Mouse (Mus musculus): ENCODE measurements around the gene Thsd7b. TPM values are rescaled to one million over a fixed set of nuclear protein-coding genes. Genes with fewer than 3 reads are reported as not detected.

Thsd7b gene
- polyA plus RNA-seq, 1 experiment from 2014 or later, result 3.3 TPM

- no peak for ATAC-seq (replicated peaks; ENCODE audit: insufficient number of reproducible peaks, insufficient read depth, low FRiP score, low read depth)
These were observed 577.0 kb downstream of the Thsd7b start for GRCm38 (mm10) chr1:129850007-129850564.

DNA sequence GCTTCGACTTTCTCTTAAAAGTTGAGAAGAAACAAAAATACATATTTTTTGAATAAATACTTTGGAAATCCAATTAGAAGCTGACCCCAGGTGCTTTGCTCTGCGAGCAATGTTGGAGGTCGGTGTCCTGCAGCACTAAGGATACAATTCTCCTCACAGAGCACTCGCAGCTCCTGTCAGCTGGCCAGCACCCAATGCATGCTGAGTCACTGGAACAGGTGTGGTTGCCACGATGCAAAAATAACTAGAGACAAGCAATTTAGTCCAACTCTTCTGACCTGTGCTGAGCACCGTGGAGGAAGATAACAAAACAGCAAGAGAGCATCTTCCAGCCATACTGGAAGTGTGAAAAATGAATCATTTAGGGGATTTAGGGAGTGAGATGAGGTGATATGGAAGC, 594.6 kb downstream of the Thsd7b start:
- no peak overlapping the region for H3K4me3 ChIP-seq
- H3K27me3 ChIP-seq, result no peaks in the 10 kb centered on the region
- no peak for ATAC-seq (replicated peaks; ENCODE audit: insufficient number of reproducible peaks, insufficient read depth, low FRiP score, low read depth)
- WGBS, result 70% methylated on average over 6 of the region's 6 CpGs
- H3K4me1 ChIP-seq (replicated peaks), result no peaks in the 10 kb centered on the region
- H3K9me3 ChIP-seq (replicated peaks), result no peaks in the 10 kb centered on the region
- H3K4me2 ChIP-seq, result no peak overlapping the region
- no peak overlapping the region for H3K27ac ChIP-seq
- H3K36me3 ChIP-seq, result no peaks in the 10 kb centered on the region
- no peak overlapping the region for H3K9ac ChIP-seq

More at GRCm38 (mm10) chr1:129850007-129850564, 577.0 kb downstream of the Thsd7b start:
- Histone ChIP-seq H3K4me2 (no peak overlapping the region), H3K4me3 (no peak overlapping the region), H3K9me3 (replicated peaks) (no peaks in the 10 kb centered on the region), H3K27me3 (no peaks in the 10 kb centered on the region), H3K9ac (no peak overlapping the region), H3K27ac (no peak overlapping the region), H3K36me3 (no peaks in the 10 kb centered on the region), H3K4me1 (replicated peaks) (no peaks in the 10 kb centered on the region)
- 81% methylated on average over 5 of the region's 5 CpGs for WGBS

DNA sequence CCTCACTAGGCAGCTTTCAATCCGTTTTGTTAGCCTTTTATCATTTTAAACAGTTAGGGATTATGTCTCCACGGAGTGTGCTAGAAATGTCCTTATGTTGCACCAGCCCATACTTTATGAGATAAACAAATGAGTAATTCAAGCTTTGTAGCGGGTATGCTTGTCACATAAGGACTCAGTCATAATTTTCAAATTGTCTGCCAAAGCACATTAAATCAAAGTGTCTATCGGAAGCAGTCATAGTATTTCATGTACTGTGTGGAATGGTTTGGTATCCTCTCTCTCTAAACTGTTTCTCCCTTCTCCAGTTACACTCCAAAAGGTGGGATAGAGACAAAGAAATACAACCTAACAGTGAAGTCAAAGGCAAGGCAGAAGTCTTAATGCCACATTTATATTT, 601.3 kb downstream of the Thsd7b start:
- 67% methylated on average over 4 of the region's 4 CpGs for WGBS
- Histone ChIP-seq H3K36me3 (no peaks in the 10 kb centered on the region), H3K4me2 (no peak overlapping the region), H3K9ac (no peak overlapping the region), H3K27ac (no peak overlapping the region), H3K27me3 (no peaks in the 10 kb centered on the region), H3K9me3 (replicated peaks) (no peaks in the 10 kb centered on the region), H3K4me3 (no peak overlapping the region), H3K4me1 (replicated peaks) (no peaks in the 10 kb centered on the region)
- no peak for ATAC-seq (replicated peaks; ENCODE audit: insufficient number of reproducible peaks, insufficient read depth, low FRiP score, low read depth)

DNA sequence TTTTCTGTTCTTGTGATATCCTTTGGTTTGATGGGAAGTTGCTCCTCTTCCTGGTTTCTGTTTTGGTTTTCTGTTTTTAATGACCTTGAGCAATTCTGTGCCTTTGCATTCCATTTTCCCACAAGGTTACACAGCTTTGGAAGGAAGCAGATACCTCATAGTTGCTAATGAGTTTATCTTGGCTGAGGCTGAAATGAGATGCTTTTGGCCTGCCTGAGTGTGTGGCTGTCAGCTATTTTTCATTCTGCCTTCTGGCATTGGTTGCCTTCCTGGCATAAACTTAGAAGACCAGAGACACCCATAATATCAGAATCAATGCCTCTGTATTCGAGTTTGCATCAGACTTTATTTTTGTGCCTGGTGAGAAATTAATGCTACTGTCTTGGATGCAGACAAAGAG, 614.8 kb downstream of the Thsd7b start:
- H3K27ac ChIP-seq, result no peak overlapping the region
- 52% methylated on average over 1 of the region's 1 CpGs for WGBS
- no peak for ATAC-seq (replicated peaks; ENCODE audit: insufficient number of reproducible peaks, insufficient read depth, low FRiP score, low read depth)
- no peak overlapping the region for H3K4me3 ChIP-seq
- H3K36me3 ChIP-seq, result no peaks in the 10 kb centered on the region
- H3K9ac ChIP-seq, result no peak overlapping the region
- H3K4me1 ChIP-seq (replicated peaks), result no peaks in the 10 kb centered on the region
- H3K9me3 ChIP-seq (replicated peaks), result no peaks in the 10 kb centered on the region
- no peaks in the 10 kb centered on the region for H3K27me3 ChIP-seq
- H3K4me2 ChIP-seq, result no peak overlapping the region

GRCm38 (mm10) chr1:129898121-129898520, 625.0 kb downstream of the Thsd7b start:
- H3K4me1 ChIP-seq (replicated peaks), result no peaks in the 10 kb centered on the region
- H3K36me3 ChIP-seq, result no peaks in the 10 kb centered on the region
- H3K9me3 ChIP-seq (replicated peaks), result no peaks in the 10 kb centered on the region
- ATAC-seq (replicated peaks; ENCODE audit: insufficient number of reproducible peaks, insufficient read depth, low FRiP score, low read depth), result no peak
- H3K9ac ChIP-seq, result no peak overlapping the region
- no peak overlapping the region for H3K27ac ChIP-seq
- WGBS, result 82% methylated on average over 5 of the region's 5 CpGs
- H3K4me2 ChIP-seq, result no peak overlapping the region
- no peaks in the 10 kb centered on the region for H3K27me3 ChIP-seq
- no peak overlapping the region for H3K4me3 ChIP-seq

GRCm38 (mm10) chr1:129915484-129915883, 642.4 kb downstream of the Thsd7b start:
- Histone ChIP-seq H3K4me2 (no peak overlapping the region), H3K27me3 (no peaks in the 10 kb centered on the region), H3K4me1 (replicated peaks) (no peaks in the 10 kb centered on the region), H3K9me3 (replicated peaks) (no peaks in the 10 kb centered on the region), H3K4me3 (no peak overlapping the region), H3K27ac (no peak overlapping the region), H3K36me3 (no peaks in the 10 kb centered on the region), H3K9ac (no peak overlapping the region)
- ATAC-seq (replicated peaks; ENCODE audit: insufficient number of reproducible peaks, insufficient read depth, low FRiP score, low read depth), result no peak
- WGBS, result 33% methylated on average over 4 of the region's 4 CpGs

DNA sequence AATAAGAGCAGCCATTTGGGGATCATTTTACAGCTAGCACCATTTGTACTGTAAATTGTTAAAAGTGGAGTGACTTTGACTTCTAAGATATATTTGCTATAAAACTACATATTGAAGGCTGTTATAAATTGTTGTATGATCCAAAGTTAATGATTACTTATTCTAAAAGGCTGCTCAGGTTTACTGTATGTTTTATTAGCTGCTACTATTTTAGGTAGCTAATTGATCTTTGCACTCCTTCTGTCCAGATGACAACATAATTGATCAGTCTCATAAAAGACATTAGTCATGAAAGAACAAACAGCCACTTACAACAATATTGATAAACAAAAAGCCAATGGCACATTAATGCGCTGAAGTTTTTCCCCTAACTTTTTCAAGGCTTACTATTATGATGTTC, 644.5 kb downstream of the Thsd7b start:
- no peak overlapping the region for H3K27ac ChIP-seq
- no peaks in the 10 kb centered on the region for H3K36me3 ChIP-seq
- no peaks in the 10 kb centered on the region for H3K9me3 ChIP-seq (replicated peaks)
- no peak overlapping the region for H3K4me2 ChIP-seq
- ATAC-seq (replicated peaks; ENCODE audit: insufficient number of reproducible peaks, insufficient read depth, low FRiP score, low read depth), result no peak
- H3K27me3 ChIP-seq, result no peaks in the 10 kb centered on the region
- no peak overlapping the region for H3K9ac ChIP-seq
- no peaks in the 10 kb centered on the region for H3K4me1 ChIP-seq (replicated peaks)
- WGBS, result 93% methylated on average over 1 of the region's 1 CpGs
- H3K4me3 ChIP-seq, result no peak overlapping the region

DNA sequence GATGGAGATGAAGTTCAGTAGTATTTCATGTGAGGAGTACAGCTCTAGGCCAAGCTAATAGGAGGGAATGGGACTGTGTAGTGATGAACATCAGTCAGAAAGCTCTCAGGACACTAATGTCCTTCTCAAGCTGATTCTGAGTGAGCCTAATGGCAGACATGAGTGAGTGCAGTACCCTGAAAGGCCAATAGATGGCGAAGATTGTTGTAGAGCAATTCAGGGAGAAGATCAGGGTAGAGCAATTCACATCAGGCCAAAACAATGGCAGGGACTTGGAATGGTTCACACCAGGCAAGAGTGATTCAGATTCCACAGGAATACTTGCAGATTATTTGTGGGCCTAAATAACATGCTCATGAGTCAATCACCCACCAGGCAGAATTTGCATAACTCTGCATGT, 646.3 kb downstream of the Thsd7b start:
- no peak for ATAC-seq (replicated peaks; ENCODE audit: insufficient number of reproducible peaks, insufficient read depth, low FRiP score, low read depth)
- no peaks in the 10 kb centered on the region for H3K36me3 ChIP-seq
- no peaks in the 10 kb centered on the region for H3K4me1 ChIP-seq (replicated peaks)
- no peak overlapping the region for H3K4me2 ChIP-seq
- 65% methylated on average over 1 of the region's 1 CpGs for WGBS
- no peaks in the 10 kb centered on the region for H3K9me3 ChIP-seq (replicated peaks)
- H3K9ac ChIP-seq, result no peak overlapping the region
- H3K27me3 ChIP-seq, result no peaks in the 10 kb centered on the region
- H3K27ac ChIP-seq, result no peak overlapping the region
- no peak overlapping the region for H3K4me3 ChIP-seq

GRCm38 (mm10) chr1:129931003-129931402, 657.9 kb downstream of the Thsd7b start:
- H3K9ac ChIP-seq, result no peak overlapping the region
- H3K4me1 ChIP-seq (replicated peaks), result no peaks in the 10 kb centered on the region
- no peaks in the 10 kb centered on the region for H3K27me3 ChIP-seq
- ATAC-seq (replicated peaks; ENCODE audit: insufficient number of reproducible peaks, insufficient read depth, low FRiP score, low read depth), result no peak
- H3K36me3 ChIP-seq, result no peaks in the 10 kb centered on the region
- H3K9me3 ChIP-seq (replicated peaks), result no peaks in the 10 kb centered on the region
- H3K4me3 ChIP-seq, result no peak overlapping the region
- H3K27ac ChIP-seq, result no peak overlapping the region
- no peak overlapping the region for H3K4me2 ChIP-seq
- WGBS, result 78% methylated on average over 2 of the region's 2 CpGs

DNA sequence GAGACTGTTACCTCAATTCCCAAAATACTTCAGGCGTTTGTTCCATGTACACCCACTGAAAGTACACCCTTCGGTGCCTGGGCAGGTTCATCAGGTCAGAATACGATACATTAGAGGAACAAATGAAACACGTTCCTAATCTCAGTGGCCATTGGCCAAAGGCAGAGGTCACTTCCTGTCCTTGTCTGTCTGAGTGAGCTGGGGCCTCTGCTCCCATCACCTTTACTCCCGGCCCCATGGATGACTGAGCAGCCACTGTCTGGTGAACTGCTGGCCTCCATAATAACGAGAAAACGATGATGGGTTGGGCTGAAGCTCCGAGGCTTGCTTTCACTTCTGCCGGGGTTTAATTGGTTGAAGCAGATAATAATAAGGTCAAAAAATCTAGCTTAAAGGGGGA, 670.0 kb downstream of the Thsd7b start:
- no peak for ATAC-seq (replicated peaks; ENCODE audit: insufficient number of reproducible peaks, insufficient read depth, low FRiP score, low read depth)
- Histone ChIP-seq H3K36me3 (no peaks in the 10 kb centered on the region), H3K9me3 (replicated peaks) (no peaks in the 10 kb centered on the region), H3K27ac (no peak overlapping the region), H3K27me3 (no peaks in the 10 kb centered on the region), H3K4me3 (no peak overlapping the region), H3K4me2 (no peak overlapping the region), H3K9ac (no peak overlapping the region), H3K4me1 (replicated peaks) (no peaks in the 10 kb centered on the region)
- whole genome bisulfite sequencing, result 62% methylated on average over 9 of the region's 9 CpGs

DNA sequence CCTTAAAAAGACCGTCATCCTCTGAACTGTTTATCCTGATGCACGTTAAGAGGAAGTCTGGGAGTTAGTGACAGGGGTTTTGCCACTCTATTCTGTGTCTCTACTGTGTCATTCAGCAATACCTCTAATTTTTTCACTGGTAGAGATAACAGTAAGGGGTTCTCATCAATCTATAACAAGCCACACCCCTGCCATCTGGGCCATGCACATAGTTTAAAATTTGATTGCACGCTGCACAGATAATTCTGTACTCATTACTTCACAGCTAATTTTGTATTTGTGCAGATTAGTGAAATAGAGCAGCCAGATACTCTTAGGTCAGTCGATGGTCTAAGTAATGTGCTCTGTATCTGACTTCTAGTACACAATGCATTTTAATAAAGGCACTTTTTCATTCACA, 673.9 kb downstream of the Thsd7b start:
- Histone ChIP-seq H3K4me2 (no peak overlapping the region), H3K36me3 (no peaks in the 10 kb centered on the region), H3K9ac (no peak overlapping the region), H3K4me1 (replicated peaks) (no peaks in the 10 kb centered on the region), H3K4me3 (no peak overlapping the region), H3K27ac (no peak overlapping the region), H3K27me3 (no peaks in the 10 kb centered on the region), H3K9me3 (replicated peaks) (no peaks in the 10 kb centered on the region)
- WGBS, result 42% methylated on average over 4 of the region's 4 CpGs
- no peak for ATAC-seq (replicated peaks; ENCODE audit: insufficient number of reproducible peaks, insufficient read depth, low FRiP score, low read depth)

DNA sequence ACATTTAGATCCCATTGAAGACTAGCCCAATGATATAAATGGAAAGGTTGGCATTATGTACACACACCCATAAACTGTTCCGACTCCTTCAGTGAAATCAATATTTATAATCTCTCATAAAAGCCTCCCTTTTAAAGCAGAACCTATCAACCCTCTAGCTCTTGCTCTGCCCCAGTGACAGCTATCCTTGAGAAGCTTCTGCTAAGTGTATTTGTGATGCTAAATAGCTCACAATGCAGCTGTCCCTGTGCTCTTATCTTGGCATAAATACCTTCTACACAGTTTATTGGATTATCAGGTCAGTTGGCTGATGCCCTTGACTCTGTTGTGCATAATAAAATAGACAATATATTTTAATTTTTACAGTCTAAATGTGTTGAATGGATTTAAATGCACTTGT, 682.4 kb downstream of the Thsd7b start:
- Histone ChIP-seq H3K4me3 (no peak overlapping the region), H3K27me3 (no peaks in the 10 kb centered on the region), H3K36me3 (no peaks in the 10 kb centered on the region), H3K9ac (no peak overlapping the region), H3K4me2 (no peak overlapping the region), H3K9me3 (replicated peaks) (no peaks in the 10 kb centered on the region), H3K4me1 (replicated peaks) (no peaks in the 10 kb centered on the region), H3K27ac (no peak overlapping the region)
- 80% methylated on average over 1 of the region's 1 CpGs for WGBS
- ATAC-seq (replicated peaks; ENCODE audit: insufficient number of reproducible peaks, insufficient read depth, low FRiP score, low read depth), result no peak
